In the genomic region with DNA sequence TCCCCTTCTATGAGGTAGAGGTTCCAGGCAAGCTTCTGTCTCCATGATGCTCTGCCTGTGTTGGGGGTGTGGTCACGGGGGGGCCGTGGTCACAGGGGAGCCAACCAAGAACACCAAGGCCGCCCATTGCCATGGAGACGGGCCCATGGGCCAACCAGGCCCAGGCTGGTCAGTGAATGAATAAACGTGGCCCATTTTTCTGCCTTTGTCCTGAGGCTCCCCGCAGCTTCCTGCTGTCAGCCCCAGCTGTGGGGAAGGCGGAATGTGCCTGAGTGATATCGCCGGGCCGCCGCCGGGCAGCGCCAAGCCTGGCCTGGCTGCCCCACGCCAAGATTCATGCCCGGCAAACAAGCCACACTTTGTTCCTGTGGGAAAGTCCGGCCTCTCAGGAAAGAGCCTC, we compare ENCODE assay signal across 9 mouse cellular contexts. TPM values are rescaled to one million over a fixed set of nuclear protein-coding genes. Genes with fewer than 3 reads are reported as not detected.
DNase-seq lines count a peak whose midpoint lies in the region; ATAC-seq and TF ChIP-seq lines count a peak whose summit lies in the region.
"Had no signal": no experiment of that assay in that cellular context is flagged by ENCODE, and none has a peak within 500 bp of the region (broad histone marks: within the 10 kb centered on the region; RNA-seq: fewer than 3 reads in every experiment).

No protein-coding gene starts in this region.

- 15% methylated on average over 16 of the region's 16 CpGs for WGBS in cerebellum, adult 2 months
- WGBS in forebrain, postnatal 0 days: 24% methylated on average over 16 of the region's 16 CpGs
- 32% methylated on average over 16 of the region's 16 CpGs for WGBS in neural tube, embryonic 13.5 days
- WGBS in kidney, adult 2 months: 69% methylated on average over 16 of the region's 16 CpGs

- no peak overlapping the region for H3K9ac ChIP-seq in forebrain, postnatal 0 days
- H3K9ac ChIP-seq in neural tube, embryonic 13.5 days: no peak overlapping the region

- no peaks in the 10 kb centered on the region for H3K36me3 ChIP-seq in forebrain, postnatal 0 days (ENCODE audit: insufficient read depth)
- no peaks in the 10 kb centered on the region for H3K36me3 ChIP-seq in neural tube, embryonic 13.5 days
- H3K36me3 ChIP-seq in kidney, adult 2 months (ENCODE audit: control insufficient read depth, insufficient read depth, low read length): no peaks in the 10 kb centered on the region

- no peak overlapping the region for H3K4me2 ChIP-seq in forebrain, postnatal 0 days (ENCODE audit: low read depth)
- H3K4me2 ChIP-seq in neural tube, embryonic 13.5 days: no peak overlapping the region

- peak; percentile 36 to 54 for DNase-seq in cerebellum, adult 2 months
- peak; percentile 67 for DNase-seq in forebrain, postnatal 0 days
- peak; percentile 27 to 39 for DNase-seq in layer of hippocampus, postnatal 25 days (ENCODE audit: extremely low spot score in 1 of 2, low spot score in 1 of 2)
- no peak for DNase-seq in thymus, postnatal 25 days
- DNase-seq in adrenal gland, adult 8-10 months: no peak
- no peak for DNase-seq in kidney, adult 2 months

- H3K27ac ChIP-seq in cerebellum, adult 2 months (ENCODE audit: insufficient read depth, low read length): no peak overlapping the region
- peak overlapping the region; percentile 42 for H3K27ac ChIP-seq in forebrain, postnatal 0 days (ENCODE audit: low read depth, low read length)
- H3K27ac ChIP-seq in neural tube, embryonic 13.5 days (replicated peaks): peak overlapping the region; percentile 79
- H3K27ac ChIP-seq in kidney, adult 2 months (ENCODE audit: insufficient read depth, low read depth, low read length): no peak overlapping the region

- no peak for TF ChIP-seq POLR2A in cerebellum, adult 2 months (IDR thresholded peaks at IDR 0.05; ENCODE audit: borderline replicate concordance, insufficient read depth, low read length)
- no peak for TF ChIP-seq POLR2A in kidney, adult 2 months (IDR thresholded peaks at IDR 0.05; ENCODE audit: low read depth, low read length)

- no peak overlapping the region for H3K4me3 ChIP-seq in cerebellum, adult 2 months (replicated peaks; ENCODE audit: insufficient read depth, low read depth, low read length)
- H3K4me3 ChIP-seq in forebrain, postnatal 0 days (ENCODE audit: low read depth, low read length): no peak overlapping the region
- no peak overlapping the region for H3K4me3 ChIP-seq in neural tube, embryonic 13.5 days
- H3K4me3 ChIP-seq in kidney, adult 2 months (ENCODE audit: insufficient read depth, low read depth, low read length): no peak overlapping the region
- H3K4me3 ChIP-seq: erythroblast, embryonic 14.5 days had no signal

- H3K4me1 ChIP-seq in cerebellum, adult 2 months (ENCODE audit: control insufficient read depth, insufficient read depth, low read length): peaks cover 4% of the 10 kb centered on the region; the same call in 1 of the 2 replicates
- no peaks in the 10 kb centered on the region for H3K4me1 ChIP-seq in forebrain, postnatal 0 days (ENCODE audit: insufficient read depth)
- H3K4me1 ChIP-seq in neural tube, embryonic 13.5 days (replicated peaks): peaks cover 28% of the 10 kb centered on the region
- no peaks in the 10 kb centered on the region for H3K4me1 ChIP-seq in kidney, adult 2 months (ENCODE audit: control insufficient read depth, insufficient read depth, low read length)

- no peaks in the 10 kb centered on the region for H3K9me3 ChIP-seq in forebrain, postnatal 0 days (ENCODE audit: low read length)
- no peaks in the 10 kb centered on the region for H3K9me3 ChIP-seq in neural tube, embryonic 13.5 days

- peak; percentile 83 for ATAC-seq in forebrain, postnatal 0 days
- peak; percentile 73 for ATAC-seq in neural tube, embryonic 13.5 days (ENCODE audit: low read depth)
- ATAC-seq in inflammation-experienced regulatory T-cells, adult 6 months: no peak

- no peak for TF ChIP-seq CTCF in cerebellum, adult 2 months (IDR thresholded peaks at IDR 0.05; ENCODE audit: borderline replicate concordance, insufficient read depth, low read depth, low read length)
- TF ChIP-seq CTCF in forebrain, postnatal 0 days (IDR thresholded peaks at IDR 0.05; ENCODE audit: low read depth): no peak
- no peak for TF ChIP-seq CTCF in kidney, adult 2 months (conservative IDR thresholded peaks at IDR 0.05; ENCODE audit: insufficient read depth, insufficient read length, low read depth, low read length)

- no peaks in the 10 kb centered on the region for H3K27me3 ChIP-seq in cerebellum, adult 2 months (ENCODE audit: control insufficient read depth, insufficient read depth, low read length)
- H3K27me3 ChIP-seq in forebrain, postnatal 0 days (ENCODE audit: insufficient read depth, low read length): no peaks in the 10 kb centered on the region
- H3K27me3 ChIP-seq in neural tube, embryonic 13.5 days: peaks cover 15% of the 10 kb centered on the region; the same call in 1 of the 2 replicates
- H3K27me3 ChIP-seq in kidney, adult 2 months (replicated peaks; ENCODE audit: control insufficient read depth, insufficient read depth, low read length): no peaks in the 10 kb centered on the region

RNA-seq across cellular contexts. Expression of gene Slc6a11, which starts 36.8 kb away (rescaled TPM):
- 158 and 216 TPM in 2 replicates for polyA plus RNA-seq in cerebellum, adult 2 months (2012; rRNA removed)
- total RNA-seq in forebrain, postnatal 0 days (2014; rRNA removed): 64.4 and 86.9 TPM in 2 replicates
- 45.6 and 62.9 TPM in 2 replicates for polyA plus RNA-seq in forebrain, postnatal 0 days (2015; fragmentation: Nextera tagmentation; extraction: Ambion mirVana)
- 10 to 100 TPM; 92.1 to 98.6 TPM for total RNA-seq in layer of hippocampus, postnatal 25 days (2021)
- polyA plus RNA-seq in neural tube, embryonic 13.5 days (2015; fragmentation: Nextera tagmentation; extraction: Ambion mirVana): 33.4 and 35.5 TPM in 2 replicates
- polyA plus RNA-seq in inflammation-experienced regulatory T-cells, adult 6 months (2017; shearing (Covaris generic)): not detected
- under 1 TPM; 0.12 to 0.31 (median 0.18) TPM for total RNA-seq in adrenal gland, adult 8-10 months (2022)
- not detected in 2 replicates for polyA plus RNA-seq in kidney, adult 2 months (2012; rRNA removed)
- polyA plus RNA-seq: erythroblast, embryonic 14.5 days had no signal

RNA-seq across cellular contexts. Expression of gene Atp2b2, which starts 51.8 kb away (rescaled TPM):
- 217 and 230 TPM in 2 replicates for polyA plus RNA-seq in cerebellum, adult 2 months (2012; rRNA removed)
- 59.4 and 65.1 TPM in 2 replicates for total RNA-seq in forebrain, postnatal 0 days (2014; rRNA removed)
- 24.2 and 37.8 TPM in 2 replicates for polyA plus RNA-seq in forebrain, postnatal 0 days (2015; fragmentation: Nextera tagmentation; extraction: Ambion mirVana)
- total RNA-seq in layer of hippocampus, postnatal 25 days (2021): 100 to 1,000 TPM; 313 to 346 TPM
- polyA plus RNA-seq in neural tube, embryonic 13.5 days (2015; fragmentation: Nextera tagmentation; extraction: Ambion mirVana): 22.0 and 23.4 TPM in 2 replicates
- under 1 TPM in 2 of 3 experiments, not detected in 1; 0.12 to 0.15 TPM for polyA plus RNA-seq in inflammation-experienced regulatory T-cells, adult 6 months (2017; shearing (Covaris generic))
- total RNA-seq in adrenal gland, adult 8-10 months (2022): 10 to 100 TPM in 2 of 4 experiments, 1 to 10 TPM in 2; 6.9 to 13.6 (median 10.4) TPM
- 0.84 TPM in 2 replicates for polyA plus RNA-seq in kidney, adult 2 months (2012; rRNA removed)
- polyA plus RNA-seq: erythroblast, embryonic 14.5 days had no signal

Comparison
In these comparisons a context has a peak if more than half of its experiments do, and no peak if none do; other contexts are left out.
1. DNase-seq: peak in cerebellum, adult 2 months (2 of 2), forebrain, postnatal 0 days (single experiment) and layer of hippocampus, postnatal 25 days (2 of 2); none in thymus, postnatal 25 days (single experiment), adrenal gland, adult 8-10 months (single experiment) and kidney, adult 2 months (single experiment).
2. H3K27ac ChIP-seq: peak in forebrain, postnatal 0 days (single experiment) and neural tube, embryonic 13.5 days (single experiment); none in cerebellum, adult 2 months (single experiment) and kidney, adult 2 months (single experiment).
3. RNA of gene Slc6a11, which starts 36.8 kb away (polyA plus RNA-seq): 158 to 216 TPM in cerebellum, adult 2 months, 45.6 to 62.9 TPM in forebrain, postnatal 0 days and 33.4 to 35.5 TPM in neural tube, embryonic 13.5 days; not detected in kidney, adult 2 months and not detected in inflammation-experienced regulatory T-cells, adult 6 months; every median in the first group is over 10 times any median in the second.
4. RNA of gene Atp2b2, which starts 51.8 kb away (polyA plus RNA-seq): 217 to 230 TPM in cerebellum, adult 2 months, 24.2 to 37.8 TPM in forebrain, postnatal 0 days and 22.0 to 23.4 TPM in neural tube, embryonic 13.5 days; 0.84 TPM in kidney, adult 2 months and 0.12 to 0.15 TPM in inflammation-experienced regulatory T-cells, adult 6 months; every median in the first group is over 10 times any median in the second.